Mouse (Mus musculus) urinary bladder, adult 18-20 months (tissue): Measurements from ENCODE around the gene Cdk1.

Experiments used
- DNase-seq, 2 experiments: peaks; one replicate each; pipeline ENCODE4 v3.0.0; 2022; ENCODE audit warnings: low spot score in 2 of 2, mixed read lengths in 2 of 2

Cdk1 gene

DNA sequence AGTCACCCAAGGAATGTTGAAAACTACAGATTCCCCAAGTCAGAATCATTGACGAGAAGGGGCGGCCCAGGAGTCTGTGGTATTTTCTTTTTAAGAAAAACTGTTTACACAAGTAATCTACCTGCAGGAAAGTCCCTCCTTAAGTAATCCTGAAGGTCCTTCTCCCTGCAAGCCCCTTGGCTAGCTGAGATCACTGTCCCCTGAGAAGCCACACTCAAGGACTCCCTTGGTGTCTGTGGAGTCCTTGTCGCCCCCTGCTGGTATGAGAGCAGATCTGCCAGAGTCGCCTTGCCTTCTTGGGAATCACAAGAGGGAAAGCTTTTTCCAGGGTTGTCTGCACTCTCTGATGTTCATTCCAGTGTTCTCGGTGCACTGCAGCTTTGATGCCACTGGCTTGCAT lies 45.7 kb downstream of the Cdk1 start:
- DNase-seq: peak; percentile 34 to 53

DNA sequence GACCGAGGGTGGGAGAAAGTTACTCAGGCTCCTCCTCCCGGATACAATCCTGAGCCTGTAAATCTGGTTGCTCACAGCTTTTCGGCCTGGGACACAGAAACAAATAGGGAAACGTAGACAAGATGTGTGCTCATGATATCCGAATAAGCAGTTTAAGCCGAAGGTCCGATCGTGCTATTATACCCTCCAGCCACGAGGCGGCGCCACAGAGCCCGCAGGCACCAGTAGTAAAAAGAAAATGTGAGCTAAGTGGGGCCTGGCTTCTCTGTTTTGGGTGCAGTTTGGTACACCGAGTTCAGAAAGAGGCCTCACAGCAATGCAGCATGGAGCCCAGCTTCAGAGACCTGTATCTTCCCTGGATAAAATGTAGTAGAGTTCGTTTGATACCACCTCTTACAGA lies 46.5 kb downstream of the Cdk1 start:
- peak; percentile 39 to 48 for DNase-seq

DNA sequence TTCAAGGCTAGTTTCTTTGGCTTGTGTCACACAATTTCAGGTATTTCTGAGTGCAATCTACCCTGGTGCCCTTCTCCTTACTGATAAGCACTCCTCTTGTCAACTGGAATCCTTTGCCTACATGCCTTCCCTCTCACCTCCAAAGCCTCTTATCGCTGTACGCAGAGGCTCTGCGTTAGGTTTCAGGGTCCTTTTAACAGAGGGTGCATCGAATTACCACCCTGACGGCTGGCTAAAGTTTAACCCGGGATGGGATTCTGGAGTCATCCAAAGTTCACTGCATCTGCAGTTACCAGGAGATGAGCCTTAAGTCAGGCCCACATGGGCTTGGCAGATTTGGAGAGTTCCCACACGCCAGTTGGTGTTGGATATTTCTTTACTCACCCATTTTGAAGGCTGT lies 47.1 kb downstream of the Cdk1 start:
- DNase-seq: no peak

DNA sequence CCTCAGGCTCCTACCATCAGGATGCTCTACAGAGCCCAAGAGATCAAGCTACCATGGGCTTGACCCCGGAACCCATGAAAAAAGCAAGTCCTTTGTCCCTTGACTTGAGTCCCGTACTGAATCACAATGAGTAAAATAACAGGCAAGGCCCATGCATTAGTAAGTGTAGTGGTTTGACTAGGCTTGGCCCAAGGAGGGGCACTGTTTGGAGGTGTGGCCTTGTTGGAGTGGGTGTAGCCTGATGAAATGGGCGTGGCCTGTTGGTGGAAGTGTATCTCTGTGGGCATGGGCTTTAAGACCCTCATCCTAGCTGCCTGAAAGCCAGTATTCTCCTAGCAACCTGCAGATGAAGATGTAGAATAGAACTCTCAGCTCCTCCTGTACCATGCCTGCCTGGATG lies 47.9 kb downstream of the Cdk1 start:
- DNase-seq: no peak

DNA sequence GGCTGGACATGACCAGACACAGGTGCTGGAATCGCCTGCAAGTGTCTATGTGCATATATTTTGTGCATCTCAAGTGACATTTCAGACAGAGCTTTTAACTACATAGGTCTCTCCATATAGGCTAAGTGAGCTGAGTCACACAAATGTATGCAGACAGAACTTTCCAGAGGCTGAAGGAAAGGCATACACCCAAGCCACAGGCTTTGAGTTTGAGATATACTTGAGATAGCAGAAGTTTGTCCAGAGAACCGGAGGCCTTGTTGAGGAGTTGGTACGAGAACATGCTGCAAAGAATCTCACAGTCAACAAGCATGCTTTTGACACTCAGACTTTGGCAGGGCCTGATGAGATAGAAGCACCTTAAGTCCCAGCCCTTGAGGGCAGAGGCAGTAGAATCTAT lies 50.1 kb downstream of the Cdk1 start:
- no peak for DNase-seq

DNA sequence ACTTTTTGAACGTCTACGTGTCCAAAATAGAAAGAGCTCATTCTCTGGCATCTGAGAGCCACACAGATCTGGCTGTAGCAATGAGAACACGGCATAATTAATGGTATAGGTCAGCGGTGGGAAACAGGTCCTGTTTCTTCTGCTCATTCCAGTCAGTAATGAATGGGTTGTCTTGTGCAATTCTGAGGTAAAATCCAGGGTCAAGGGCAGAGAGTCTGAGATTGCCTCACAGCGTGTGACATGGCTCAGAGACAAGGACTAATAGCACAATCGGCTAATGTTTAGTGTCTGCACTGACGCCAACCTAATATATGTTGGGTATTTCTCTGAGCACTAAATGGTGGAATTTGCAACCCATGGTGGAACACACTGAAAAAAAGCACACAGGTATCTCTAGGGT lies 52.8 kb downstream of the Cdk1 start:
- no peak for DNase-seq

DNA sequence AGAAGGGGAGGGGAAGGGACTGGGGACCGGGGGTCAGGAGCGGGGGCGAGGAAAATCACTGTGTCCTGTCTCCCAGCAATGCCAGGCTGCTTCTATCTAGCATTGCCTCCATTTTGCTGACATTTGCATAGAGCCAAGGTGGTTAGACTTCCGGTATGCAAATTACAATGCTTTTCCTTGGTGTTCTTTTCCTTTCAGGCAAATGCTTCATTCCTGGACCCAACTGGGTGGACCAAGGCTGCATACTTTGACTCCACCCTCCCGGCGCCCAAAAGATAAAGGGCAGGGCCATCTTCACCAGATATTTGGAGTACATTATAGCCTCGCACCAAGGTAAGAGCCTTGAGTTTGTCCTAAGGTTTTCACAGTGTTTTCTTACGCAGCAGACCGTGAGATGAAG lies 56.8 kb downstream of the Cdk1 start:
- DNase-seq: no peak

DNA sequence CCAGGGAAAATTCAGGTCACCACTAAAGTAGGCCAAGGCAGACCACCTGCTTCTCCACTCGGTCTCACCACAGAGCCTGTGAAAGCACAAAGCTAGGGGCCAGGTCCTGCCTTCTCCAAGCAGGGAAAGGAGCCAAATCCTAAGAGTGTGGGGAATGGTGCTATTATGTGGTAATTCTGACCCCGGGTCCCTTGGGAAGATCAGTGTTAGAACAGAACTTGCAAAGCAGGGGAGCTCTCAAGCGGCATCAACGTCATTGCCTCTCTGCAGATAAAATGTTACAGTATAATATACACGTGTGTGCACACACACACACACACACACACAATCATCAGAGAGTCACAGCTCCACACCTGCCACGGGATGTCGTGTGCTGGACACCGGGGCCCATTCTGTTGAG lies 62.0 kb downstream of the Cdk1 start:
- DNase-seq: no peak

DNA sequence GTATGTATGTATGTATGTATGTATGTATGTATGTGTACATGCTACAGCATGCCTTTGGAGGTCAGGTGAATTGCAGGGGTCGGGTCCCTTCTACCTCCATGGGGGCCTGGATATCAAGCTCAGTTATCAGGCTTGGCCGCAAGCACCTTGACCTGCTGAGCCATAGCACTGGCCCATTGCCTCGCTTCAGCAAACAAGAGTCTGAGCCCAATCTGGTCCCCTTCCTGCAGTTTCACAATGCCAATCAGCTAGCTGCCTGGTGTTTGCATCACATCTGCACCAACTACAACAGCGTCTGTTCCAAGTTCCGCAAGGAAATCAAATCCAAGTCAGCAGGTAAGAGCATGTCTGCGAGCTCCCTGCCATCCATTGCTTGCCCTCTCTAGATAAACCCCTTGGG lies 64.0 kb downstream of the Cdk1 start:
- no peak for DNase-seq

DNA sequence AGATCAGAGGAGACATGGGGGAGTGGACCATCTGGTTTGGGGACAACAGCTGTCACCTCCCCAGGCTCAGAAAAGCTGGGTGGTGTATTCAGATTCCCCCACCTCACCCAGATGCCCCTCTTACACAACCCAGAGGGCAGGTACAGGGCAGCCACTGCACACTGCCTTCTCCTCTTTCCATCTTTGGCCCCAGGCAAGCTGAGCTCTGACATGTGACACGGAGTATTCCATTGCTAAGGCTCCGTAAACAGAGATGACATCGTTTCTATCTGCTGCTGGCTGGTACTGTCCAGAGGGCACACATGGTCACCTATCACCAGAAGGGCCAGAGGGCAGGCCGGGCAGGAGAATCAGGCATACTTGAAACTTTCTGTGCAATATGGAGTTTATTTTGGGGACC lies 64.7 kb downstream of the Cdk1 start:
- DNase-seq: no peak

DNA sequence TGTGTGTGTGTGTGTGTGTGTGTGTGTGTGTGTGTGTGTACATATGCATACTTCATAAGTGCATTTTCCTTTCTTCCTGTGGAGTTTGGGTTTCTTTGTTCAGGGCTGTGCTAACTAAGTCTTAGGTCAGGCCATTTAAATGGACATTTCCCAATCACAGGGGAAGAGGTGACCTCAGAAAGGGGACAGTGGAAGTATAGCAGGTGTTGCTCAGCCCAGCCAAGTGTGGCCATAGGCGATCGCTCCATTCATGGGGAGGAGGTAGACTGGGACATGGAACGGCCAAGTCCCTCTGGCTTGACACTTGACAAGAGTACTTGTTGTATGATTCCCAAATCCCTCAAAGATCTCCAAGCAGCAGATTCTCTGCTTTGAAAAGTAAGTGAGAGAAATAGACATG lies 65.8 kb downstream of the Cdk1 start:
- no peak for DNase-seq
